Mouse (Mus musculus) liver, embryonic 15.5 days (tissue): ENCODE results near the gene Adgrg3. TPM values are rescaled to one million over a fixed set of nuclear protein-coding genes. Genes with fewer than 3 reads are reported as not detected.

ENCODE experiments used
- ATAC-seq: fragments of 200-750 bp; cut with Nextera tagmentation; 2 replicates; pipeline ENCODE4 v1.8.0; 2017; ENCODE audit warnings: moderate number of reproducible peaks, mild to moderate bottlenecking, moderate library complexity; ENCODE audit not compliant: insufficient read depth
- H3K27ac ChIP-seq: fragments of 300-500 bp; sonication (generic); replicated peaks from 2 replicates; pipeline ENCODE4 v1.5.1; 2015; ENCODE audit warnings: mild to moderate bottlenecking, inconsistent platforms
- H3K27me3 ChIP-seq: fragments of 300-500 bp; sonication (generic); 2 replicates; pipeline ENCODE4 v1.6.1; 2015; ENCODE audit warnings: mild to moderate bottlenecking, inconsistent platforms
- H3K36me3 ChIP-seq: fragments of 300-500 bp; sonication (generic); replicated peaks from 2 replicates; pipeline ENCODE4 v1.6.1; 2015; ENCODE audit warnings: moderate library complexity, mild to moderate bottlenecking, inconsistent platforms
- H3K4me1 ChIP-seq: fragments of 300-500 bp; sonication (generic); replicated peaks from 2 replicates; pipeline ENCODE4 v1.6.1; 2015; ENCODE audit warnings: inconsistent platforms
- H3K4me2 ChIP-seq: fragments of 300-500 bp; sonication (generic); 2 replicates; pipeline ENCODE4 v1.6.1; 2015; ENCODE audit warnings: moderate library complexity, mild to moderate bottlenecking, inconsistent platforms
- H3K4me3 ChIP-seq: fragments of 300-500 bp; sonication (generic); replicated peaks from 2 replicates; pipeline ENCODE4 v1.5.1; 2015; ENCODE audit warnings: mild to moderate bottlenecking, inconsistent platforms
- H3K9ac ChIP-seq: fragments of 300-500 bp; sonication (generic); 2 replicates; pipeline ENCODE4 v1.6.1; 2015; ENCODE audit warnings: moderate library complexity, mild to moderate bottlenecking, inconsistent platforms
- H3K9me3 ChIP-seq: fragments of 300-500 bp; sonication (generic); replicated peaks from 2 replicates; pipeline ENCODE4 v1.6.1; 2016; ENCODE audit warnings: inconsistent platforms
- WGBS: fragments of 180-500 bp; shearing (Covaris S2); methylation state at CpG from one replicate; pipeline ENCODE4 v1.1.7; 2015; ENCODE audit warnings: mixed read lengths; ENCODE audit not compliant: insufficient replicate concordance; 5-methylcytosine and 5-hydroxymethylcytosine counted together
- polyA plus RNA-seq: library from polyadenylated mRNA; unstranded; fragments of >200 nt; fragmentation: Nextera tagmentation; extraction: Ambion mirVana; gene quantifications from 2 replicates; pipeline ENCODE4 v1.2.1, GENCODE M21; 2015

Gene Adgrg3
- polyA plus RNA-seq, 1 experiment from 2014 or later: 8.3 TPM

GRCm38 (mm10) chr8:94983146-94983545 lies 34.3 kb upstream of the Adgrg3 start:
- WGBS: 14% methylated on average over 5 of the region's 5 CpGs
- Histone ChIP-seq H3K9me3 (no peaks in the 10 kb centered on the region), H3K9ac (peak overlapping the region; percentile 70; the same call in 1 of the 2 replicates), H3K27me3 (peaks cover 4% of the 10 kb centered on the region), H3K27ac (peak overlapping the region; percentile 94), H3K4me1 (peaks cover 98% of the 10 kb centered on the region), H3K4me3 (peak overlapping the region; percentile 70; the same call in 1 of the 2 replicates), H3K4me2 (peak overlapping the region; percentile 92), H3K36me3 (peaks cover 3% of the 10 kb centered on the region; the same call in 1 of the 2 replicates)
- peak; percentile 8; the same call in 1 of the 2 replicates for ATAC-seq

GRCm38 (mm10) chr8:94983881-94984516 lies 33.5 kb upstream of the Adgrg3 start:
- H3K27ac ChIP-seq: peak overlapping the region; percentile 94
- H3K4me2 ChIP-seq: peak overlapping the region; percentile 92
- peak overlapping the region; percentile 70 for H3K9ac ChIP-seq
- WGBS: 9% methylated on average over 10 of the region's 10 CpGs
- no peaks in the 10 kb centered on the region for H3K9me3 ChIP-seq
- no peaks in the 10 kb centered on the region for H3K27me3 ChIP-seq
- peaks cover 98% of the 10 kb centered on the region for H3K4me1 ChIP-seq
- ATAC-seq: peak; percentile 84
- H3K4me3 ChIP-seq: peak overlapping the region; percentile 70
- H3K36me3 ChIP-seq: peaks cover 7% of the 10 kb centered on the region

- H3K4me3 ChIP-seq: peak overlapping the region; percentile 70
- H3K4me2 ChIP-seq: peak overlapping the region; percentile 92
- peaks cover 12% of the 10 kb centered on the region for H3K36me3 ChIP-seq
- peak overlapping the region; percentile 94 for H3K27ac ChIP-seq
- WGBS: 10% methylated on average over 6 of the region's 6 CpGs
- no peaks in the 10 kb centered on the region for H3K27me3 ChIP-seq
- H3K9ac ChIP-seq: peak overlapping the region; percentile 70
- H3K4me1 ChIP-seq: peaks cover 98% of the 10 kb centered on the region
- peak; percentile 79 for ATAC-seq
- no peaks in the 10 kb centered on the region for H3K9me3 ChIP-seq
These were observed 32.5 kb upstream of the Adgrg3 start for GRCm38 (mm10) chr8:94985023-94985422.

GRCm38 (mm10) chr8:94986676-94987075 lies 30.8 kb upstream of the Adgrg3 start:
- no peaks in the 10 kb centered on the region for H3K9me3 ChIP-seq
- peak overlapping the region; percentile 70 for H3K9ac ChIP-seq
- H3K4me1 ChIP-seq: peaks cover 98% of the 10 kb centered on the region
- peak overlapping the region; percentile 70 for H3K4me3 ChIP-seq
- 16% methylated on average over 5 of the region's 5 CpGs for WGBS
- no peak; the same call in 1 of the 2 replicates for ATAC-seq
- H3K27me3 ChIP-seq: no peaks in the 10 kb centered on the region
- H3K36me3 ChIP-seq: peaks cover 23% of the 10 kb centered on the region
- H3K27ac ChIP-seq: peak overlapping the region; percentile 94
- peak overlapping the region; percentile 92 for H3K4me2 ChIP-seq

GRCm38 (mm10) chr8:94987553-94987952 lies 29.9 kb upstream of the Adgrg3 start:
- H3K4me2 ChIP-seq: peak overlapping the region; percentile 92
- peak overlapping the region; percentile 70 for H3K4me3 ChIP-seq
- no peaks in the 10 kb centered on the region for H3K27me3 ChIP-seq
- no peak for ATAC-seq
- H3K36me3 ChIP-seq: peaks cover 32% of the 10 kb centered on the region
- H3K4me1 ChIP-seq: peaks cover 98% of the 10 kb centered on the region
- 14% methylated on average over 7 of the region's 7 CpGs for WGBS
- H3K9ac ChIP-seq: peak overlapping the region; percentile 70
- H3K9me3 ChIP-seq: no peaks in the 10 kb centered on the region
- H3K27ac ChIP-seq: peak overlapping the region; percentile 94

GRCm38 (mm10) chr8:94988619-94989018 lies 28.9 kb upstream of the Adgrg3 start:
- Histone ChIP-seq H3K36me3 (peaks cover 42% of the 10 kb centered on the region), H3K9ac (0 out of 2 replicates have a peak overlapping the region, but pooled peaks have one; percentile 9), H3K27me3 (no peaks in the 10 kb centered on the region), H3K27ac (peak overlapping the region; percentile 64; the same call in 1 of the 2 replicates), H3K4me3 (no peak overlapping the region), H3K4me2 (peak overlapping the region; percentile 92), H3K9me3 (no peaks in the 10 kb centered on the region), H3K4me1 (peaks cover 98% of the 10 kb centered on the region)
- WGBS: 35% methylated on average over 6 of the region's 6 CpGs
- ATAC-seq: no peak

- Histone ChIP-seq H3K4me1 (peaks cover 98% of the 10 kb centered on the region), H3K4me2 (0 out of 2 replicates have a peak overlapping the region, but pooled peaks have one; percentile 92), H3K4me3 (no peak overlapping the region), H3K27me3 (no peaks in the 10 kb centered on the region), H3K9ac (no peak overlapping the region), H3K27ac (no peak overlapping the region), H3K36me3 (peaks cover 52% of the 10 kb centered on the region), H3K9me3 (no peaks in the 10 kb centered on the region)
- 79% methylated on average over 4 of the region's 4 CpGs for WGBS
- no peak for ATAC-seq
These were observed 27.8 kb upstream of the Adgrg3 start for GRCm38 (mm10) chr8:94989711-94990110.

GRCm38 (mm10) chr8:94990598-94991453 lies 26.7 kb upstream of the Adgrg3 start:
- no peaks in the 10 kb centered on the region for H3K27me3 ChIP-seq
- peak overlapping the region; percentile 3; the same call in 1 of the 2 replicates for H3K9ac ChIP-seq
- peaks cover 100% of the 10 kb centered on the region for H3K4me1 ChIP-seq
- H3K36me3 ChIP-seq: peaks cover 62% of the 10 kb centered on the region
- H3K4me2 ChIP-seq: peak overlapping the region; percentile 19; the same call in 1 of the 2 replicates
- WGBS: 41% methylated on average over 11 of the region's 11 CpGs
- no peak overlapping the region for H3K4me3 ChIP-seq
- H3K9me3 ChIP-seq: no peaks in the 10 kb centered on the region
- peak overlapping the region; percentile 58 for H3K27ac ChIP-seq
- no peak for ATAC-seq

- peaks cover 69% of the 10 kb centered on the region for H3K36me3 ChIP-seq
- peak overlapping the region; percentile 58 for H3K27ac ChIP-seq
- no peak overlapping the region for H3K9ac ChIP-seq
- ATAC-seq: 0 out of 2 replicates have a peak, but pooled peaks have one; percentile 30
- H3K4me3 ChIP-seq: no peak overlapping the region
- WGBS: 43% methylated on average over 9 of the region's 9 CpGs
- H3K9me3 ChIP-seq: no peaks in the 10 kb centered on the region
- H3K27me3 ChIP-seq: no peaks in the 10 kb centered on the region
- peak overlapping the region; percentile 19 for H3K4me2 ChIP-seq
- H3K4me1 ChIP-seq: peaks cover 97% of the 10 kb centered on the region
These were observed 26.0 kb upstream of the Adgrg3 start for GRCm38 (mm10) chr8:94991454-94991994.

GRCm38 (mm10) chr8:94992010-94992409 lies 25.5 kb upstream of the Adgrg3 start:
- Histone ChIP-seq H3K4me1 (peaks cover 96% of the 10 kb centered on the region), H3K4me3 (no peak overlapping the region), H3K36me3 (peaks cover 74% of the 10 kb centered on the region), H3K4me2 (peak overlapping the region; percentile 19; the same call in 1 of the 2 replicates), H3K9ac (no peak overlapping the region), H3K27me3 (no peaks in the 10 kb centered on the region), H3K9me3 (no peaks in the 10 kb centered on the region), H3K27ac (peak overlapping the region; percentile 58)
- no peak for ATAC-seq
- 48% methylated on average over 4 of the region's 4 CpGs for WGBS
